Mouse (Mus musculus) liver, embryonic 13.5 days (tissue): ENCODE results near the gene Adprhl2. TPM values are rescaled to one million over a fixed set of nuclear protein-coding genes. Genes with fewer than 3 reads are reported as not detected.

Source experiments
- ATAC-seq: fragments of 200-750 bp; cut with Nextera tagmentation; 2 replicates; pipeline ENCODE4 v1.8.0; 2017; ENCODE audit warnings: low read depth, mild to moderate bottlenecking, moderate number of reproducible peaks, moderate library complexity
- DNase-seq: peaks from one replicate; pipeline ENCODE4 v3.0.0; 2022
- H3K27ac ChIP-seq: fragments of 300-500 bp; sonication (generic); 2 replicates; pipeline ENCODE4 v1.5.1; 2015; ENCODE audit warnings: moderate library complexity, mild to moderate bottlenecking, inconsistent platforms
- H3K27me3 ChIP-seq: fragments of 300-500 bp; sonication (generic); 2 replicates; pipeline ENCODE4 v1.6.1; 2015; ENCODE audit warnings: mild to moderate bottlenecking, inconsistent platforms
- H3K36me3 ChIP-seq: fragments of 300-500 bp; sonication (generic); 2 replicates; pipeline ENCODE4 v1.6.1; 2015; ENCODE audit warnings: mild to moderate bottlenecking, inconsistent platforms
- H3K4me1 ChIP-seq: fragments of 300-500 bp; sonication (generic); replicated peaks from 2 replicates; pipeline ENCODE4 v1.6.1; 2015; ENCODE audit warnings: inconsistent platforms
- H3K4me2 ChIP-seq: fragments of 300-500 bp; sonication (generic); 2 replicates; pipeline ENCODE4 v1.6.1; 2015; ENCODE audit warnings: inconsistent platforms, mild to moderate bottlenecking, moderate library complexity
- H3K4me3 ChIP-seq: fragments of 300-500 bp; sonication (generic); replicated peaks from 2 replicates; pipeline ENCODE4 v1.5.1; 2015; ENCODE audit warnings: mild to moderate bottlenecking, inconsistent platforms
- H3K9ac ChIP-seq: fragments of 300-500 bp; sonication (generic); 2 replicates; pipeline ENCODE4 v1.6.1; 2015; ENCODE audit warnings: mild to moderate bottlenecking, inconsistent platforms
- H3K9me3 ChIP-seq: fragments of 300-500 bp; sonication (generic); replicated peaks from 2 replicates; pipeline ENCODE4 v1.6.1; 2016; ENCODE audit warnings: inconsistent platforms
- WGBS: fragments of 180-500 bp; shearing (Covaris S2); methylation state at CpG from one replicate; pipeline ENCODE4 v1.1.7; 2015; ENCODE audit not compliant: insufficient replicate concordance; 5-methylcytosine and 5-hydroxymethylcytosine counted together
- polyA plus RNA-seq: library from polyadenylated mRNA; unstranded; fragments of >200 nt; fragmentation: Nextera tagmentation; extraction: Ambion mirVana; gene quantifications from 2 replicates; pipeline ENCODE4 v1.2.1, GENCODE M21; 2015

Adprhl2 gene
- polyA plus RNA-seq, 1 experiment from 2014 or later, result 30.9 TPM

DNA sequence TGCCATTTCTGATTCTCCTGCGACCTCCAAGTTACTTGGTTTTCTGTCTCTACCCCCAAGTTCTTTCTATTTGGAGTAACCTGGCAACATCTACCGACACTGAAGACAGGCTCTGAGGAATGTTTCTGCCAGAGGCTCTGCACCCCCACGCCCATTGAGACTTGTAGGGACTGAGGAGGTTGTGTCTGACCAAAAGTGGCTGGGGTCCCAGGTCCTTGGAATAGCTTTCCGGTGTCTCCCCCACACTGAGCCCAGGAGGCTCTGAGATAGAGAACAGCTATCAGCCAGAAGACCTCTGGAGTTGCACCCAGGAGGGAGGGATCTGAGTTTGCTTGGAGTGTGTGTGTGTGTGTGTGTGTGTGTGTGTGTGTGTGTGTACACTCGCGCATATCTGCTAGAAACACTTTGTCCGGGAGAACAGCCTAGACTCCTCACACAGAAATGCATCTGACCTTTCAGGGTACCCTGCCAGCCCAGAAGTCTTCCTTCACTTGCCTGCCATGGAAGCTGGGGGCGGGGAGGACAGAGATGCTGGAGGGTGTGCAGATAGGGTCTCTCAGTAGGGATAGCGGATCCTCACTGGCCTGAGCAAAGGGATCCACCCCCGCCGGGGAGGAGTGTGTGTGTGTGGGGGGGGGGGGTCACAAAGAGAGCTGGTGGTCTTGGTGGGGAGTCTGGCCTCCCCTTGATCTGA, 34.1 kb downstream of the Adprhl2 start:
- Histone ChIP-seq H3K9ac (no peak overlapping the region), H3K4me3 (peak overlapping the region; percentile 50; the same call in 1 of the 2 replicates), H3K9me3 (no peaks in the 10 kb centered on the region), H3K27ac (no peak overlapping the region), H3K4me2 (no peak overlapping the region; the same call in 1 of the 2 replicates), H3K27me3 (peaks cover 85% of the 10 kb centered on the region), H3K36me3 (no peaks in the 10 kb centered on the region), H3K4me1 (peaks cover 7% of the 10 kb centered on the region)
- no peak for DNase-seq
- 36% methylated on average over 11 of the region's 11 CpGs for WGBS
- no peak for ATAC-seq

DNA sequence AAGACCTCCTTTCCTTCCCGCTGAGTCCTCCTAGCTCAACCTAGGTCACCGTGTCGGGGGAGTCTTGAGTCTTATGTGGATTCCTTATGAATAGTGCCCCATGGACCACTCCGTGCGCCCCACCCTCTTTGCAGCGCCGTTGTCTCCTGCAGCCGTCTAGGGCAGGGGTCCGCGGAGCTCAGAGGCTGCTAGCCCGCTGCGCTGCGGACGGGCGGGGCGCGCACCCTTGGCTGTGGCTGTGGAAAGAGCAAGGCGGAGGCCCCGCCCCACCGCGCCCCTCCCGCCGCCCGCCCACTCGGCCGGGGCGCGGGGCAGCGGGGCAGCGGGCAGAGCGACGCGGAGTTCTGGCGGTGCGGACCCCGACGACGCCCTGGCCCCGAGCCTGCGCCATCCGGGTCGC, 35.0 kb downstream of the Adprhl2 start, which contains the start of gene Col8a2:
TSS of gene Col8a2 (plus strand) at position 302 of the 400 bp plus-strand sequence.
- Histone ChIP-seq H3K9me3 (no peaks in the 10 kb centered on the region), H3K4me2 (peak within 1 kb of the TSS; percentile 57), H3K4me3 (peak within 1 kb of the TSS; percentile 50), H3K27ac (no peak within 1 kb of the TSS), H3K36me3 (no peaks in the 10 kb centered on the region), H3K27me3 (peaks cover 85% of the 10 kb centered on the region), H3K4me1 (peaks cover 7% of the 10 kb centered on the region), H3K9ac (no peak within 1 kb of the TSS)
- no peak for DNase-seq
- WGBS, result 3% methylated on average over 42 of the region's 42 CpGs
- 0 out of 2 replicates have a peak, but pooled peaks have one; percentile 45 for ATAC-seq

DNA sequence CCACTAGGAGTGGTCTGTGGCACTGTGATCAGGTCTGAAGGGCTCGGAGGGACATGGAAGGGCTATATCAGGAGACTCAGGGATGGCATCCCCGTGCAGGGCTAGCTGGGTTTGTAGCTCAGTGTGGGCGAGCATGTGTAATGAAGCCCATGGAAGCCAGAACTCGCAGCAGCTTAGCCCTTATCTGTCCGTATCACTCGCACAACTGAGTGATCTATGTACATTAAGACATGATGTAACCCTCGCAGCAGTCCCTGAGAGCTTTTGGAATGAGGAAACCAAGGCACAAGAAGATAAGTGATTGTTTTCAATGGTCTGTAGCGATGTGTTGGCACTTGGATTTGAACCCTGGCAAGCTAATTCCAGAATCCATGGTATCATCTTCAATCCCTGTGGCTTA, 37.9 kb downstream of the Adprhl2 start:
- Histone ChIP-seq H3K27me3 (peaks cover 59% of the 10 kb centered on the region), H3K9me3 (no peaks in the 10 kb centered on the region), H3K9ac (no peak overlapping the region), H3K4me2 (no peak overlapping the region), H3K4me1 (peaks cover 7% of the 10 kb centered on the region), H3K27ac (no peak overlapping the region), H3K4me3 (no peak overlapping the region), H3K36me3 (no peaks in the 10 kb centered on the region)
- DNase-seq, result no peak
- no peak for ATAC-seq
- 35% methylated on average over 8 of the region's 8 CpGs for WGBS

DNA sequence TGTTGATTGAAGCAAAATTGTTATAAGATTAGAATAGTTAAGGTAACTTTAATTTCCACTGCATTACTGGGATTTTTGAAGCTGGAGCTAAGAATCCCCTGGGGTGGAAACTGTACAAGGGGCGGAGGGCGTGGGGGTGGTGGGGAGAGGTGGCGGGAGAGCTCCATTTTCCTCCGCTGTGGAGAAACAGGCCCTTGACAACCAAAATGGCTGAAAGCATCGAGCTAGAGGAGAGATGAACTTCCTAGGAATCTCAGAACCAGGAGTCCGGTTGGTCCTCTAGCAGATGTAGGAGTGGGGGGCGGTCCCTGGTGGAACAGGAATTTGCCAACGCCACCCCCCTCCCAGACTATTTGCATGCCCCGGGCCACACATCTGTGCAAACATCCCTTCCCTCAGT, 39.8 kb downstream of the Adprhl2 start:
- no peaks in the 10 kb centered on the region for H3K9me3 ChIP-seq
- H3K4me1 ChIP-seq, result peaks cover 9% of the 10 kb centered on the region
- peaks cover 40% of the 10 kb centered on the region for H3K27me3 ChIP-seq
- H3K4me2 ChIP-seq, result no peak overlapping the region
- no peak overlapping the region for H3K9ac ChIP-seq
- no peak overlapping the region for H3K4me3 ChIP-seq
- ATAC-seq, result no peak
- no peak overlapping the region for H3K27ac ChIP-seq
- H3K36me3 ChIP-seq, result no peaks in the 10 kb centered on the region
- WGBS, result 60% methylated on average over 9 of the region's 9 CpGs
- DNase-seq, result no peak

DNA sequence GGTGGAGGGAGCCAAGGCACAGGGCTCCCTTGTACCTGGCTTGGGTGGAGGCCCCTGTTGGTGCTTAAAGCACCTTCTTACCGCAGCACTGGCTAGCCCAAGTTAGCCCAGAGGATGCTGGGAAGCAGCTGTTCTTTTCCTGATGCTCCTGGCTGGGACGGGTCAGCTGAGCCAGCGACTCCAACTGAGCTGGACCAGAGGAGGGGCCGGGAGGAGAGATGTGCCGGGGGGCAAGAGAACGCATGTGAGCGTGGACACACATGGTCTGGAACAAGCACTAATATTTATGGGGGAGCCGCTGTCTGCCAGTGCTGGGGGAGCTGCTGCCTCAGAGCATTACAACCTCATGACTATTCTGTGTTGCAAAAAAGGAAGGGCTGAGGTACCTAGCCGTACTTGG, 42.5 kb downstream of the Adprhl2 start:
- Histone ChIP-seq H3K4me1 (0 out of 2 replicates have a peak, but pooled peaks cover 4% of the 10 kb centered on the region), H3K27ac (no peak overlapping the region), H3K36me3 (peaks cover 15% of the 10 kb centered on the region), H3K4me3 (no peak overlapping the region), H3K4me2 (no peak overlapping the region), H3K27me3 (peaks cover 15% of the 10 kb centered on the region), H3K9ac (no peak overlapping the region), H3K9me3 (no peaks in the 10 kb centered on the region)
- DNase-seq (no peak), ATAC-seq (no peak)
- WGBS, result 71% methylated on average over 9 of the region's 9 CpGs

DNA sequence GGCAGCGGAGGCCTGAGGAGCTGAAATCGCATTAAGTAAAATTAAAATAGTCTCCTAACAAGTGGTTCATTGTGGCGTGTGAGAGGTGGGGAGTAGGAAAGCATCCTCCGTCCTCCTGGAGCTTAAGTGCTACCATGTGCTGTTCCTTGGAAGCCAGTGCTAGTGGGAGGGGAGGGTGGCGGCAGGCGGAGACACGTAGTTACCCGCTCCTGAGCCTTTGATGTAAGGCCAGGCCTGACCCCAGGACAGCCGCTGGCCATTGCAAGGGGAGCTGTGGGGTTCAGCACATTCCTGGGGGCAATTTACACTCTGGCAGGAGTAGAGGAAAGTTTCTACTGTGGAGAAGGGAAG, 43.0 kb downstream of the Adprhl2 start:
- ATAC-seq, result no peak
- H3K4me3 ChIP-seq, result no peak overlapping the region
- peaks cover 11% of the 10 kb centered on the region for H3K27me3 ChIP-seq
- WGBS, result 63% methylated on average over 9 of the region's 9 CpGs
- H3K27ac ChIP-seq, result no peak overlapping the region
- H3K4me2 ChIP-seq, result no peak overlapping the region
- DNase-seq, result no peak
- no peak overlapping the region; the same call in 1 of the 2 replicates for H3K9ac ChIP-seq
- H3K4me1 ChIP-seq, result 0 out of 2 replicates have a peak, but pooled peaks cover 4% of the 10 kb centered on the region
- peaks cover 19% of the 10 kb centered on the region for H3K36me3 ChIP-seq
- no peaks in the 10 kb centered on the region for H3K9me3 ChIP-seq

DNA sequence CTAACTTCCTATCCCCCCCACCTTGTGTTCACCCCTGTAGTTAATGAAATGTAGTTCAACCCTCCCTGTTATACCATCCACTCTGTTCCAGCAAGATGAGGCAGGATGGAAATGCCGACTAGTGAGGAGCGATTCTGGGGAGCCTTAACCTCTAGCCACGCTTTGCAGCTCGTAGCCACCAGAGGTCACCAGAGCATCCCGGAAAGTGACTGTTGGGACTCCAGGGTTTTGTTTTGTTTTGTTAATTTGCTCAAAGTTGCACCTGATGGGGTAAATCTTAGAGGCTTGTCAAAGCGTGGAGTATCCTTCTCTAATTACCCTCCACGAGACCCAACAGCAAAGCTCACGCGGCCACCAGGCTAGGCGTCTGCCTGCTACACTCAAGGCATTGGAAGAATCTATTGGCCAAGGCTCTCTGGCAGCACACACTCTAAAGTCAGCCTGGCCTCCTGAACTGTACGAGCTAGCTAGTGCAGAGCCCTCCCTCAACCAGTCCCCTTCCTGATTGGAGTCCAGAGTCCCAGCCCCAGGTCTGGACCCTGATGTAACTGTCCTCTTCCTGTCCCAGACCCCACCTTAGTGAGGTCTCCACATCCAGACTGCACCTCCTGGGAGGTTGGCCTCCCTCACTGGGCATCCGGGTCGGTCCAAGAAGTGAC, 43.5 kb downstream of the Adprhl2 start:
- H3K27me3 ChIP-seq, result peaks cover 6% of the 10 kb centered on the region; the same call in 1 of the 2 replicates
- no peaks in the 10 kb centered on the region for H3K9me3 ChIP-seq
- DNase-seq (no peak), ATAC-seq (0 out of 2 replicates have a peak, but pooled peaks have one; percentile 41)
- WGBS, result 17% methylated on average over 13 of the region's 13 CpGs
- H3K9ac ChIP-seq, result no peak overlapping the region; the same call in 1 of the 2 replicates
- H3K27ac ChIP-seq, result no peak overlapping the region
- peak overlapping the region; percentile 9; the same call in 1 of the 2 replicates for H3K4me2 ChIP-seq
- H3K36me3 ChIP-seq, result peaks cover 24% of the 10 kb centered on the region
- no peak overlapping the region for H3K4me3 ChIP-seq
- 0 out of 2 replicates have a peak, but pooled peaks cover 4% of the 10 kb centered on the region for H3K4me1 ChIP-seq

DNA sequence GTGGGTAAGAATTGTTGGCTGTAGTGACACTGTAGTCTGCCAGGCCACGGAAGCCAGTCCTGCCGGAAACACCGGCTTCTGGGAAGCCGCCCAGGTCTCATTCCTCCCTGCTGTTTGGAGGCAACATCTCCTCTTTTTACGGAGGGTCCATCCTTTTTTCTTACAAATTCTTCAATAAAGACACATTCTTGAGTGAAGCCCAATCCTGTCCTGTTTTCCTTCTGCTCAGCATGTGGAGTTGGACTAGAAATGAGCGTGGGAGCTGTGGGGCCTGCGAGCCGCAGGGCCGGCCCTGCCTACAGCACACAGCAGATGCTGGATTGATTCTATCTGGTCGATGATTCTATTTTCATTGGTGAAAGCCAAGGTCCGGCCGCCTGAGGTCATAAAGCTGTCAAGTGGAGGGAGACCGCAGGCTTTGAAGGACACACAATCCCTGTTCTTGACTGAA, 45.8 kb downstream of the Adprhl2 start:
- 0 out of 2 replicates have a peak, but pooled peaks cover 4% of the 10 kb centered on the region for H3K4me1 ChIP-seq
- no peak overlapping the region for H3K4me3 ChIP-seq
- H3K4me2 ChIP-seq, result no peak overlapping the region
- no peaks in the 10 kb centered on the region for H3K9me3 ChIP-seq
- DNase-seq (no peak), ATAC-seq (no peak)
- peaks cover 30% of the 10 kb centered on the region for H3K36me3 ChIP-seq
- no peaks in the 10 kb centered on the region for H3K27me3 ChIP-seq
- no peak overlapping the region for H3K27ac ChIP-seq
- 86% methylated on average over 13 of the region's 13 CpGs for WGBS
- H3K9ac ChIP-seq, result no peak overlapping the region

DNA sequence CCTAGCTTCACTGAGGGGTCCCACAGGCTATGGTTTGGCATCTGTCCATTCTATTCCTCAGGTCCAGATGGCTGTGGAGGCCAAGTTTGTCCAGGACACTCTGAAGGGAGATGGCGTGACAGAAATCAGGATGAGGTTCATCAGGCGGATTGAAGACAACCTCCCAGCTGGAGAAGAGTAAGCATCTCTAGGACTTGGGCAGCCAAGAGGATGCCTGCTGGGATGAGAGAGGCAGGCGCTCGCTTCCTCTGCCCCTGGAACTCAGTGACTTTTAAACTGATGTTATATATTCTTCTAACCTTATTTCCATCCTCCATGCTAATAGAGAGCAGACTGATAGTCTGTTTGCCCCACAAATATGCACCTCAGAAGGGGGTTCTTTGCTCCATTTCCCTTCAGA, 46.4 kb downstream of the Adprhl2 start:
- no peak for DNase-seq
- WGBS, result 84% methylated on average over 4 of the region's 4 CpGs

DNA sequence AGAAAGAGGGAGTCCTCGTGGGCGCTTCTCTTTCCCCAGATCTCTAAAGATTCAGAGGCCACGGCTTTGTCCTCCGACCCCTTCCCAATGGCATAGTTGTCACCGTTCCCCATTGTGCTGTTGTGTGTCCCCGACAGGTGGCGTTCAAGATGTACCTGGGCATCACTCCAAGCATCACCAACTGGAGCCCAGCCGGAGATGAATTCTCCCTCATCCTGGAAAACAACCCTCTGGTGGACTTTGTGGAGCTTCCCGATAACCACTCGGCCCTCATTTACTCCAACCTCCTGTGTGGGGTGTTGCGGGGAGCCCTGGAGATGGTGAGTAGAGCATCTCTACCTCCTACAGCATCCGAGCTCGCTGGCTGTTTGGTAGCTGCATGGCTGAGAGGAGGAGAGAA, 47.8 kb downstream of the Adprhl2 start:
- Histone ChIP-seq H3K4me2 (no peak overlapping the region), H3K4me1 (0 out of 2 replicates have a peak, but pooled peaks cover 4% of the 10 kb centered on the region), H3K27me3 (no peaks in the 10 kb centered on the region), H3K27ac (no peak overlapping the region), H3K36me3 (peaks cover 30% of the 10 kb centered on the region), H3K4me3 (no peak overlapping the region), H3K9me3 (no peaks in the 10 kb centered on the region), H3K9ac (no peak overlapping the region)
- no peak for ATAC-seq
- no peak for DNase-seq
- 81% methylated on average over 13 of the region's 13 CpGs for WGBS

More for the DNA sequence above, 46.4 kb downstream of the Adprhl2 start:
- no peaks in the 10 kb centered on the region for H3K9me3 ChIP-seq
- 0 out of 2 replicates have a peak, but pooled peaks cover 4% of the 10 kb centered on the region for H3K4me1 ChIP-seq
- no peak for ATAC-seq
- H3K4me2 ChIP-seq, result no peak overlapping the region
- H3K36me3 ChIP-seq, result peaks cover 30% of the 10 kb centered on the region
- H3K9ac ChIP-seq, result no peak overlapping the region
- H3K27me3 ChIP-seq, result no peaks in the 10 kb centered on the region
- H3K4me3 ChIP-seq, result no peak overlapping the region
- no peak overlapping the region for H3K27ac ChIP-seq

DNA sequence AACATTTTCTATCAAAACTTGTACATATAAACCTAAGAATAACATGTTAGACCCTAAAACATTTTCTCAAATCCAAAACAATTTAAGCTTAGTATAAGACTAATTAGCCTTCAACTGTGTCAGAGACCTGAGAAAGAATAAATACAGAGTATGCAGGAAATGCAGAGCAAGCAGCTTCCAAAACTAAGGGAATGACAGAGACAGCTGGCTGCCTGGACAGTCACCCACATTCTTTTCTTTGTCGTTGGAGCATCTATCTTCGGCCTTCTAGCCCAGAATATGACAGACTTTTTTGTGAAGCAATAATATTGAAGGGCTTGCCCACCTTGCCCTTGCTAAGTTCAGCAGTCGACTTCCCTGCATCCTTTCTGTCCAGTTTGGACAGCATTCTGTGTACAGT, 52.2 kb downstream of the Adprhl2 start:
- ATAC-seq (no peak), DNase-seq (no peak)
- Histone ChIP-seq H3K27me3 (no peaks in the 10 kb centered on the region), H3K9me3 (no peaks in the 10 kb centered on the region), H3K27ac (no peak overlapping the region), H3K36me3 (peaks cover 18% of the 10 kb centered on the region), H3K9ac (no peak overlapping the region), H3K4me3 (no peak overlapping the region), H3K4me2 (no peak overlapping the region), H3K4me1 (no peaks in the 10 kb centered on the region)
- 59% methylated on average over 3 of the region's 3 CpGs for WGBS
